Mouse (Mus musculus) embryonic fibroblast, embryonic 13.5 days (primary cell): ENCODE data around the gene Defb19.

ENCODE experiments used
- CTCF ChIP-seq: IDR thresholded peaks from 2 replicates; pipeline ENCODE4 v1.5.1; 2011; ENCODE audit warnings: mild to moderate bottlenecking, control low read depth, low read length, moderate library complexity, borderline replicate concordance; ENCODE audit not compliant: insufficient read depth
- POLR2A ChIP-seq: IDR thresholded peaks from 2 replicates; pipeline ENCODE4 v1.6.1; 2011; ENCODE audit warnings: low read depth, mild to moderate bottlenecking, control low read depth, low read length, moderate library complexity

DNA sequence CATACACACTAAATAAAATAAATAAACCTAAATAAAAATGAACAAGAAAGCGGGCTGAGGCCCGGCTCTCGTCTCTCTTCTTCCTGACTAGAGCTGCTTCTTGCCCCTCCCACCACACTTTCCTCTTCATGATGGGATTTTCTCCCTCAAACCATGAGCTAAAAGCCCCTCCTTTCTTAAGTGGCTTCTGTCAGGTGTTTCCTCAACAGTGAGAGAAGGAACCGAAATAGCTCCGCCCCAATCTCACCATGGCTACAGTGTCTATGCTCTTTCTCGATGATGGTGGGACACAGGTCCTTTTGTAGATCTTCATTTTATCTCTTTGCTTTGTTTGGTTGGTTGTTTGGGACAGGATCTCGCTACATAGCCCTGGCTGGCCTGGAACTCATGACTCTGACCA lies 23.5 kb downstream of the Defb19 start:
- no peak for TF ChIP-seq POLR2A
- no peak for TF ChIP-seq CTCF
